Mouse (Mus musculus): ENCODE measurements at regions not wholly inside any gene's neighbourhood (a gene's known extent, or its start where the extent isn't known, plus 50 kb on each side); places are given as distances from the start of the nearest gene placed in this dataset.

GRCm38 (mm10) chr1:63929362-63930125, 160.5 kb upstream of the 4933402D24Rik start:
- TF ChIP-seq POLR2A (IDR thresholded peaks at IDR 0.05; ENCODE audit: extremely low read depth, insufficient read depth, low read length) (no peak), CTCF (IDR thresholded peaks at IDR 0.05; ENCODE audit: low read depth, low read length) (no peak)
